Mouse (Mus musculus) brain, embryonic 18.5 days (tissue): ENCODE data around the gene Rtbdn.
A peak's percentile ranks its signal among the peaks of the same experiment; 100 is the strongest.

Source experiments
- DNase-seq: peaks from one replicate; pipeline ENCODE4 v3.0.0-alpha.2; 2012; ENCODE audit warnings: low read depth, low spot score

The Rtbdn gene

DNA sequence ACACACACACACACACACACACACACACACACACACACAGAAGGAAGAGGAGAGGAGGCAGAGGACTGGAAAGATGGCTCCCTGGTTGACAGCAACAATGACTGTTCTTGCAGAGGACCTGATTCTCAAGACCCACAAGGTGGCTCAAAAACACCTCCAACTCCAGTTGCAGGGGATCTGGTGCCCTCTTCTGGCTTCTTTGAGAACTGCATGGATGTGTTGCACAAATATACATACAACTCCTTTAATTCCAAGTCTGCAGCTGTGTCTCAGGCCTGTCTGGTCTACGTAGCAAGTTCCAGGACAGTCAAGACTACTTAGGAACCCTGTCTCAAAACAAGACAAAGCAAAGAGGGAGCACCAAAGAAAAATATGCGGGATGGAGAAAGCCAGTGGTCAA, 10.0 kb downstream of the Rtbdn start:
- no peak for DNase-seq

DNA sequence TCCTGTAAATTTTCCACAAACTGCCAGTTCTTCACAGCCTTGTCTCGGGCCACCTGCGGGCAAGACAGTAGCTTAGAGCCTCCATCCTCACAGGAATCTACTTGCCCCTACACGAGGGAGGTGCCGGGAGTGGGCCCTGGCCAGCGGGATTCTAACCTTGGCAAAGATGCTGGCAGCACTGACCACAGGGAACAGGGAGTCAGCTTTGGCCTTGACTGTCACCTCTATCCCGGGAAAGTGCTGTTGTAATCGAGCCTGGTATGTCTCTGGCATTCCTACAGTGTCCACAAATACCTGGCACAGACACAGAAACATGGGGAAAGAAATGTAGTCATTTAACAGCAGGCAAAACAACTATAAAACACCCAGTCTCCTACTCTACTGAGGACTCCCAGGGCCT, 13.0 kb downstream of the Rtbdn start:
- DNase-seq = no peak

DNA sequence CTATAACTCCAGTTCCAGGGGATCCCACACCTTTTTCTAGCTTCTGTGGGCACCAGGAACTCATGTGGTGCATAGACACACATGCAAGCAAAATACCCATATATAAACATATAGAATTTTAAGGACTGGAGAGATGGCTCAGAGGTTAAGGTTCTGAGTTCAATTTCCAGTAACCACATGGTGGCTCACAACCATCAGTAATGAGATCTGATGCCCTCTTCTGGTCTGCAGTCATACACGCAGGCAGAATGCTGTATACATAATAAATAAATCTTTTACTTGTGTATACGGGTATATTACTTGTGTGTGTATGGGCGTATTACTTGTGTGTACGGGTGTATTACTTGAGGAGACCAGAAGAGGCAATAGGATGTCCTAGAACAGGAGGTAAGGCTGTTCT, 17.2 kb downstream of the Rtbdn start:
- no peak for DNase-seq

DNA sequence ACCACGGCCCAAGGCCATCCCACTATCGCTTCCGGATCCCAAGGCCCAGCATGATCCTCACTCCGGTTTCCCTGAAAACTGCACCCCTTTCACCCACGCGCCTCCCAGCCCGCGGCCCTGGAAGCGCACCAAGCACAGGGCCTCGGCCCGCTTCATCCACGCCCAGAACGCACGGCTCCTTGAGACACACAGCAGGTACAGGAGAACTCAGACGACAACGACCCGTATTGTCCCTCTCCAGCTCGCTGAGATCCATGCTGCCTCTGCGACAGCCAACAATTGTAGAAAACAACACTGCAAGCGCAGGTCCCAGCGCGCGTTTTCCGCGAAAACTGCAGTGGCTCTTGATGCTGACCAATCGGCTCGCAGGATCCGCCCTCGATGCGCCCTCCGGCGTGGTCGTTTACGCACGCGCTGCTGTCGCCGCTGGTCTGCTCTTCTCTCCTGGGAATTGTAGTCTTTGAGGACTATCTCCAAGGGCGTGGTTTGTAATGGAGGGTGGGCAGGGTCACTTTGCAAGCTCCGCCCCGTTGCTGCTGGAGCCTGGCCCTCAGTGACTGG, 19.0 kb downstream of the Rtbdn start:
- peak; percentile 93 for DNase-seq

GRCm38 (mm10) chr8:84966603-84967002, 19.8 kb downstream of the Rtbdn start:
- no peak for DNase-seq

GRCm38 (mm10) chr8:84967532-84968304, 20.9 kb downstream of the Rtbdn start:
- no peak for DNase-seq

DNA sequence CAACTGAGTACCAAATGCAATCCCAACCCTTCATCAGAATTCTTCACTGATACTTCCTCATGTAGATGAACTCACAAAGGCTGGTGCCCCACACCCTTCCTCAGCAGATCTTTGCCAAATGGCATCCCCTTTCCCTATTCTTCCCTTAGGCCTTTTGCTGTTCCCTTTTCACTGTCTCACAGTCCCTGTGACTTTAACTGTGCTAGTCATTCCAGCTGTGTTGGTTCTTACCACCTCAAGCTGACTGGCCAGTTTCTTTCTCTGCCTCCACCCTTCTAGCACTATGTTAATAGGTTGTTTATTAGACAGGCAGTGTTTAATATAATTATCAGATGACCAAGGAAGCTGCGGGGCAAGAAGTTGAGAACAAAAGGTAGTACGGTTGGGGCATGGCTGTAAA, 21.9 kb downstream of the Rtbdn start:
- DNase-seq = no peak

DNA sequence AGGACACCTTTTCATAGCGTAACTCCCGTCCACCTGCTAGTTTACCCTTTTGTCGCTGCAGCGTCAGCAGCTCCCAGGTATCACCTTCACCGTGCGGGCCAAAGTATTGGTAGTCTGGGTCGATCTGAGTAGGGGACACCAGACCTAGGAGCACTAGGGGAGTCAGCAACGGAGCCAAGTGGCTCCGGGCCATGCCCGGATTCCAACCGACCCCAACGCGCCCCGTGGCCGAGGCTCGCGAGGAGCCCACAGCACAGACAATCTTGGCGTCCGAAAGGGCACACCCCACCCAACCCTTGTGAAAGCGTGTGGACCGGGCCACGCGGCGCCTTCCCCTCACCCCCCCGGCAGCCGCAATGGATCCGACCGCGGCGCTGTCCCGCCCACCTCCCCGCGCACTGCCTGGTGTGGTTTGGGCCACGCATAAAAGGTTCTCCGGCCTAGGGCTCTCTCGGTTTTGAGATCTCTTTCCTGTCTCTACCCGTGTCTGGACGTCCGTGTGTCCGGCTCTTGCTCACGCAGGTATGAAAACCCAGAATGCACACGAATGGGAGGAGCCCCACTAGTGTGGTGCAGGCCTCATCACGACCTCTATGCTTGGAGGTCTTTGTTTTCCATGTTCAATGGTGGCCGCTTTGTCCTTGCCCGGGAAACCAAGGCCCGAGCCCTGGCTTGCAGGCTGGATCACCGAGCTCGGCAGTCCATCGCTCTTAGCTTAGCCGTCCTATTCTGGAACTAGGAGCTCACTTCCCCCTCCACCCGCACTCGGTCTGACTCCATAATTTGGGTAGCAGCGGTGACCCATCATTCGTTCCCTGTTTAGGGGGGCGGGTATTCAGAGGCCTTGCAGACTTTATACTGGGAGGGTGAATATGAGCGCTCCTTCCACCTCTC, 22.7 kb downstream of the Rtbdn start, which contains the start of the genes Gm49661, Prdx2 and Rnaseh2a:
Gene Gm49661 (minus strand): TSS at position 193 of the 894 bp plus-strand sequence.
Gene Prdx2 (plus strand): TSS at position 347 of the 894 bp plus-strand sequence.
Gene Rnaseh2a (minus strand): TSS at position 527 of the 894 bp plus-strand sequence.
- no peak for DNase-seq

GRCm38 (mm10) chr8:84970135-84970790, 23.5 kb downstream of the Rtbdn start:
- no peak for DNase-seq

DNA sequence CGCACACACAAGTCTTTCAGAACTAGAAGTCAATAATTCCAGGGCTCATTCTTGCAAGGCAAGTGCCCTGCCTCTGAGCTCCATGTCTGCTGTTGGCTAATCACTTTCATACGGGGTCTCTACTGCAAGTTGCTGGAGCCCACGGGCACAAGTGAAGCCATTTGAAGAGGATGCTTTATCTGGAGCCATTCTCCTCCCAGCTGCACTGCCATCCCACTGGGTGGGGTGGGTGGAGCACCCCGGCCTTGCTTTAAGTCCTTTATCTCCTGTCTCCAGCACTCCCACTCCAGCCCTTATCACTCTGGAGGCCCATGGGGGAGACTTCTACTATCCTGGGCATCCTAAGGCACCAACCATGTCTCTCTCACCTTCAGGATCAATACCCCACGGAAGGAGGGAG, 24.1 kb downstream of the Rtbdn start:
- DNase-seq = no peak

GRCm38 (mm10) chr8:84973079-84973478, 26.3 kb downstream of the Rtbdn start:
- no peak for DNase-seq

GRCm38 (mm10) chr8:84973803-84974542, 27.2 kb downstream of the Rtbdn start:
- DNase-seq = no peak

- no peak for DNase-seq
These were observed 27.9 kb downstream of the Rtbdn start for GRCm38 (mm10) chr8:84974543-84975142.

DNA sequence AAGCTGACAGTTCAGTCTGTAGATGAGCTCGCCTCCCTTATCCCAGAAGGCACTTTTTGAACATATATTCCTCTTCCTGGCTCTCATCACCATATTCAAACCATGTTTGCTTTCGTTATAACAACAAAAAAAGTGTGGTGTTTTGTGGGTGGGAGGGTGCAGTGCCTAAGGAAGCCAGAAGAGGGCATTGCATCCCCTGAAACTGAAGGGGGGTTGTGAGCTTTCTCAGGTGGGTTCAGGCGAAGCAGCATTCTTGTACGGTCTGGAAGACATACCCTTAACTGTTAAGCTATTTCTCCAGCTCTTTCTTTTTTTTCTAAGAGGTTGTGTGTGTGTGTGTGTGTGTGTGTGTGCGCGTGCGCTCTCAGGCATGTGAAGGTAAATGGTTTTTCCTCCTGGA, 28.6 kb downstream of the Rtbdn start:
- DNase-seq = no peak

DNA sequence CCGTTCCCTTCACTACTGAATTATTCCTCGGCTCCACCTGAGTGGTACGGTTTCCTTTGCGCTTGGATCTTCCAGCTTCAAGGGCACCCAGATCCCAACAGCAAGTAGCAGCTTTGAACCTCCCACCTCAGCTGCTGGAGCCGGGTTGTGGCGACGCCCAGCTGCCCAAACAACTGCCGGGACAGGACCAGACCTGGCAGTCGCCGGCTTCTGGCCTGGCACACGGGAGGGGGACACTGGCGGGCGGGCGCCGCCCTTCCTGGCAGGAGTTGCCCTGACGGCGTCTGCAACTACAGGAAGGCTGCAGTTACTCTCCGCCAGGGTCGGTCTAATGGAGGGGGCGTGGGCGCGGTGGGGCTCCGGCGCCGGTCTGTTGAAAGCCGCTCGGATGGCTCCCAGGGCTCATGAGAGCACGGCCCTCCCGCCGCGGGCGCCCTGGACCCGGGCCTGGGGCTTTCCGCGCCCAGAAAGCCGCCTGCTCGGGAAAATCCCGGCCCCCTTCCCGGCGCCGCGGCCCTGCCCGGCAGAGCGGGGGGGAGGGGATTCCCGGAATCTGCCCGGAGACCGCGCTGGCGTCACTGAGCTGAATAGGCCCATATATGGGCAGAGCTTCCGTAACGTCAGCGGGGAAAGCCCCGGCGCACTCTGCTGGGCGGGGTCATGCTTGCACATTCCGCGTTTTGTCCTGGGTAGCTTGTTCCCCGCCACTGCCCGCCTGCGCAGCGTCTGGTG, 29.4 kb downstream of the Rtbdn start:
- peak; percentile 73 for DNase-seq

DNA sequence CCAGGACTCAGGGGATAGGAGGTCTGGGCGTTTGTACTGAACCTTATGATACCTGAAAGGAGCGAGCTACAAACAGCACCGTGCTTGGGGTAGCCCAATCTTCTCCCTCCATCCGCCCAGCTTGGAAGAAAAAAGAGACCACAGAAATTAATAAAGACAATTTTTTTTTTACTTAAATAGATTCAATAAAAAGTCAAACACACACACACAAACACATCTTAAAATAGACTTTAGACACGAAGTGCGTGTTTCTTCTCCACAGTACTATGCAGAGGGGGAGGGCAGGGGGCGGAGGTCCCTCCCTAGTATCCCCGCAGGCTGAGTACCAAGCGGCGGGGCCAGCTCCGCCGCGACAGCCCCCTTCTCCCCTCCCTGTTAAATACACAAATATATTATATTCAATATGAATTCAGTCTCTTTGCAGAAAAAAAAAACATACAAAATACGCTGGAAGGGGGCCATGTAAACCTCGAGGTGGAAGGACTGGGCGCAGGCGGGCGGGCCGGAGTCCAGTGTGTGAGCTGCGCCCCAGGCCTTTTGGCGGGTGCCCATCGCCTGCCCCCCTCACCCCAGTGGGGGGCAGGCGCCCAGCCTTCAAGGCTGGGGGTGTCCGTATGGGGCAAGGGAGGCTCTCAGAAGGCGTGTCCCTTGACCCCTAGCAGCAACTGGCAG, 30.1 kb downstream of the Rtbdn start:
- DNase-seq = no peak

GRCm38 (mm10) chr8:84977435-84978247, 30.9 kb downstream of the Rtbdn start:
- DNase-seq = no peak

DNA sequence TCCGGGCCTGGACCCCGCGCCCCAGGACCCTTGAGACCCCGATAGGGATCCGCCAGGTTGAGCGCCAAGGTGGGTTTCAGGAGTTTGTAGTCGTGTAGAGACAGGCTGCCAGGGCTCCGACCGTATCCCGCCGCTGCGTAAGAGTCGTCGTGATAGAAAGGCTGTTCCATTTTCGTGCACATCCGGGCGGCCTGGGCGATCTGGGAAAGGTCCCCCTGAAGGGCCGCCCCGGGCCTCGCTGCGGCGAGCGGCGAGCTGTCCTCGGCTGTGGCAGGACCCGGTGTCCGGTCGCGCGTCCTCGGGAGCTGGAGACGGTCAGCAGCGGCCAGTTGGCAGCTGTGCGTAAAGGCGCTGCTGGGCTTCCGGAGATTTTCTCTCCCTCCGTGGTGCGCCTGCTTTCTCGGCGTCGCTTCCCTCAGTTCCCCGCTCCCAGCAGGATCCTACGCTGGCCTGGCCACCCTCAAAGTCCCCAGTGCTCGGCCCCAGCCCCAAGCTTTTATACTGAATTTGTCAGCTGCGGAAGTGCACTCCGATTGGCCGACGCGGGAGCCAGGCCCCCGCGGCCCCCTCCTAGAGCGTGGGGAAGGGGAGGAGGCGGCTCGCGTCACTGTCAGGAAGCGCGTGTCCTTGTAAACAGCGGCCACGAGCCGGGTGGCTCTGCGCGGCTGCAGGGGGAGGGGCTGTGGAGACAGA, 31.6 kb downstream of the Rtbdn start, which contains the start of gene Junb:
Gene Junb (minus strand): TSS at position 471 of the 693 bp plus-strand sequence.
- DNase-seq = no peak
